Mouse (Mus musculus): ENCODE data around the gene Ccpg1os.

GRCm38 (mm10) chr9:73033406-73033805 lies 48.2 kb upstream of the Ccpg1os start:
- TF ChIP-seq EP300 (IDR thresholded peaks at IDR 0.05; ENCODE audit: low read depth in 1 of 2, low read length in 2 of 2), result no peak
- no peak for TF ChIP-seq CHD2 (IDR thresholded peaks at IDR 0.05; ENCODE audit: low read length)
- TF ChIP-seq POLR2A (IDR thresholded peaks at IDR 0.05; ENCODE audit: control insufficient read depth in 1 of 2, insufficient read depth in 1 of 2, low read depth in 1 of 2, low read length in 2 of 2, poor library complexity in 1 of 2), result no peak
- TF ChIP-seq CTCF (IDR thresholded peaks at IDR 0.05 in 2 of 3, conservative IDR thresholded peaks at IDR 0.05 in 1 of 3; ENCODE audit: control insufficient read depth in 1 of 3, insufficient read depth in 1 of 3, low read depth in 2 of 3, low read length in 3 of 3, poor library complexity in 1 of 3, severe bottlenecking in 1 of 3), result peak; percentile 26 to 40 (median 30); a peak in 4 of 6 replicates
- no peak for TF ChIP-seq HCFC1 (IDR thresholded peaks at IDR 0.05; ENCODE audit: low read depth, low read length)
- TF ChIP-seq ZNF384 (IDR thresholded peaks at IDR 0.05; ENCODE audit: low read depth, low read length), result no peak
- no peak; the same call in 1 of the 2 replicates for TF ChIP-seq RAD21 (IDR thresholded peaks at IDR 0.05; ENCODE audit: low read depth, low read length)

Data from MEL (cell line).